Mouse (Mus musculus) megakaryocyte, embryonic 14.5 days (primary cell): ENCODE data around the gene Oasl1.

ENCODE experiments used
- FLI1 ChIP-seq: IDR thresholded peaks from 2 replicates; pipeline ENCODE4 v1.6.1; 2012; ENCODE audit warnings: low read length, inconsistent platforms, mixed read lengths
- GATA1 ChIP-seq: IDR thresholded peaks from 3 replicates; pipeline ENCODE4 v1.6.1; 2012; ENCODE audit warnings: mixed read lengths, low read length, inconsistent platforms, borderline replicate concordance

DNA sequence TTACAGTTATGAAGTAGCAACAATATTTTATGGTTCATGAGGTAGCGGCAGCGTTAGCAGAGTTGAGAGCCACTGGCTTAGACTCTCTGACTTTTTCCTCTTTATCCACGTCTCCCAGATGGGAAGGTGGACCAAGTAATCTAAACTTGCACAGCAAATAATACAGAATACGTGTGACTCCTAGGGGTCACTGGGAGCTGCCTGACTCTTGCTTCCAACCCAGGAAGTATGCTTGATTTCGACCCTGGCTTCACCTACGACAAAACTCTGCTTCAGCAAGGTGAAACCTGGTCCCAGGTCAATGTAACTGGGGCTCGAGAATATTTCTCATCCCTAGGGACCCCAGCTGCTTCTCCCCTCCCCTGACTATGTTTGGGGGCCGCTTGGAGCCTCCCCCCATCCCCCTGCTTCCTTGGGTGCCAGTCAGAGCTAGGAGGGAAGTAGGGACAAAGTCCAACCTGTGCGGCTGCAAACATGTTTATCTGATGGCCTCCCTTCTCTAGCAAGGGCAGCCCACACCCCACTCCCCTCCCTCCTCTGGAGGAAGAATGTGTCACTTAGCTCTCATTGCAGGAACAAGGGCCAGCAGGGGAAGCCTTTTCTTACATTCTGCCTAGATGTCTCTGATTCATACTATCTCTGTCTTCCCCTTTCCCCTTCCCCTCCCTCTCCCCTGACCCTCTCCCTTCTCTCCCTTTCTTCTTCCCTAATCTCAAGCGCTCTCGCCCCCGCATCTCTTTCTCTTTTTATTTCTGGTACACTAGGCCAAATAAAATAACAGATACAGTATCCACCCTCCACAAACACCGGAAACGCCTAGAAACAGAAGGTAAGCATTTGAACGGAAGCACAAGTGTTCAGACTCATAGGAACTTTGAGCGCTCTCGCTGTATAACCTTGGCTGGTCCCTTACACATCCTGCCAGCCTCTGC is 42.2 kb downstream of the Oasl1 start:
- TF ChIP-seq FLI1 (no peak), GATA1 (no peak)
